Mouse (Mus musculus): ENCODE data around the gene Necap2.

Gene Necap2

DNA sequence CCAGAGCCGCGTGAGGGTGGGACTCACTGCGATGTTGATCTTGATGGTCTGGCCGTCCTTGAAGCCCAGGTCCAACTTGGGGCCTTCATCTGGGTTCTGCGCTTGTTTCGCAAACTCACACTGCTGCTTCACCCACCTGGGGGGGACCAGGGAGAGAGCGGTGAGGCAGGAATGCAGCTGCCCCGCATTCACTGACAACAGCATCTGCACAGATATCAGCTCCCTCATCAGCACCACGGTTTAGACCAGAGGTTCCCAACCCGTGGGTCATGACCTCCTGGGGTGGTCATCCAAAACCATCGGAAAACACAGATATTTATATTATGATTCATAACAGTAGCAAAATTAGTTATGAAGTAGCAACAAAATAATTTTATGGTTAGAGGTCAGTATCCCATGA lies 5.7 kb downstream of the Necap2 start:
- no peak for DNase-seq

DNA sequence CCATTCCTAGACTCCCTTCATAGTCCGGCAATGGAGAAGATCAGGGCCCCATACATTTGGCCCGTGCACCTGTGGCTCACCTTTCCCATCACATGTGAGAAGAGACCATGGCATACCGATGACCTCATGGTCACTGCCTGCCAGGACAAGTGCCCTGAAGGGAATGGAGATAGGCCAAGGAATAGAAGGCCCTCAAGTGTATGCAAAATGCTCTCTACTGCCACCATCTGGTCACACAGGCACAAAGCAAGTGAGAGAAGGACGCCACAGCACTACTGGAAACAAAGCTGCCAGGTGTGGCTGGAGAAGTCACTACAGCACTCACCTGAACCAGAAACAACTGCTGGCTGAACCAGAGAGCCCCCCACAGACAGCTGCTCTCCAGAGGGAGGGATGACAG lies 8.4 kb downstream of the Necap2 start:
- peak; percentile 75 for DNase-seq

DNA sequence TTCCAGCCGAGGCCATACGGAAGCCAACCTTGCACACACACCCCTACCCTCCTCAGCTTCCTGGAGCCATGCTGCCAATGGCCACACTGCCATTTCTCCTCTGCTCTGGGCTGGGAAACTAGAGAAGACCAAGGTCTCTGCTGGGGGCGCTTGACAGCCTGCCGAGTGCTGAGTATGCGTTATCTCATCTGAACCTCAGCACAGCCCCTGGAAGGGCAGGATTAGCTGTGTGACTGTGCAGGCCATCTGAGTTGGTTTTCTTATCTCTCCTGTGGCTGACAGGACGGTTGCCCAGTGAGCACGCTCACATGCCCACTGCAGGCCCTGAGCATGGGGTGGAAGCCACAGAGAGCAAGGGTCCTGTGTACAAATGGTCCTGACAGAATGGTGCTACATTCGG lies 9.5 kb downstream of the Necap2 start:
- DNase-seq = no peak

DNA sequence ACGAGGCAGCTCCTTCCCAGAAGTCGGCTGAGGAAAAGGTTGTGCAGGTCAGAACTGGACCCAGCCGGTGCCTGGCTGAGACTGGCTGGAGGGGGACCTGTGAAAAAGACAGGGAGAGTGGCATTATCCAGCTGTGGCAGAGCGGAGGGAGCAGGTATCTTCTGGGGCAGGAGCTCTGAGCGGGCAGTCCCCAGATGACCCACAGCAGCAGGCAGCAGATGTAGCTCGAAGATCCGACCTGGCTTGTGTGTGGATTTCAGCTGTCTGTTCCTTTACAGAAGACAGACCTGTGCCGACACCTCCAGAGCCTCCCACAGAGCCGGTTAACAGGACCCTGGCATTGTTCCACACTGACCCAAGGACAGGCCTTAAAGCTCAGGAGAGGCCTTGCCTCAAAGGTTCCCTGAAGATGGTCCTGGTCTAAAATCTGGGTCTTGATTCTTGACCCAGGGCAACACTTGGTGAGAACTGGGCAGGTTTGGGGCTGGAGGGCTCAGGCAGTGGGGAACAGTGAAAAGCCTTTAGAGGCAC lies 10.6 kb downstream of the Necap2 start:
- peak; percentile 59 for DNase-seq

DNA sequence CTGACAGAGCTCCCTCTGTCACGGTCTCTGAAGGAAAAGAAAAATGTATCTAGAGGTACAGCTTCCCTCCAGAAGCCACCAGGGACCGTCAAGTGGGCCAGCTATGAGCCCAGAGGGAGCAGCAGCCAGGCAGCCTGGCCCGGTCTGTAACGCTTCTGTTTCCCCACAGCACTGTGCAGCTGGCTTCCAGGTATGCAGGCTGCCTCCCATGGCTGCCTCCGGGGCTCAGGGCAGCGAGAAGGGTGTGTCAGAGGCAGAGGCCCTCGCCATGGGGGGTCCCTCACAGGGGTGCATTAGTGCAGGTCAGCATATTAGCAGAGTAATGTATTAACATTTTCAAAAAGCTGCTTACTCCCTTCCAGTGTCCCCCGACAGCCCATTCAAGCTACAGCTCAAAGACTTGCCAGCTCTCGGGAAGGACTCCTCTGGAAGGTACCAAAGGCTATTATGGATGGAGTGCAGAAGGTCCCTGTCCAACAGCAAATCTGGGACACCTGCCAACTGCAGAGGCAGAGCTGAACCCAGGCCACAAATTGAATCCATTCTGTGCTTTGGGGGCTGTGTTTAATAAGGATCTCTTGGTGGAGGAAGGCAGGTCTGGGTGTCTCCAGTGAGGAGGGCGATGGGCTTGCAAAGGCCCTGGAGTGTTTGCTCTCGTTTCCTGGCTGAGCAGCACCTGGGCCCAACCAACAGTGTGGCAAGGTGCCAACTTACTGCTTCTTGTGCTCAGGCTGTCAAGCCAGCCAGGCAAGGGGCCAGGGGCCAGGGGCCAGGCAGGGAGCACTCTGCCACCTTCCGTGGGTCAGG lies 11.2 kb downstream of the Necap2 start:
- peak; percentile 87 for DNase-seq

DNA sequence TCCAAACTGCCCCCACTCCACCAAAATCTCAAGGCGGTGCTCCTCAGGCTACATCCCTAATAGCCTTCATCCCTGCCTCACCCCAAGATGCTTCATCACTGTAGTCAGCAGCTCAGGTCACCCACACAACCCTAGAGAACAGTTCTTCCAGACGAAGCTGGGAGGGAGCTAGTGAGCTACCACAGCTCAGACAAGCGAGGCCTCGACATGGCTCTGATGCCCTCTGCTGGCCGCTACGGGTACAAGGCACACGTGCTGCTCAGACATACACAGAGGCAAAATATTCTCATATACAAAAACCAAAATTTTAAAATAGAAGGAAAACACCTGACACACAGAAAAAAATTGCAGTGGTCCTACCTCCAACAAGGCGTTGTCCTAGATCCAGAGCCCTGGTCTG lies 13.0 kb downstream of the Necap2 start:
- peak; percentile 89 for DNase-seq

DNA sequence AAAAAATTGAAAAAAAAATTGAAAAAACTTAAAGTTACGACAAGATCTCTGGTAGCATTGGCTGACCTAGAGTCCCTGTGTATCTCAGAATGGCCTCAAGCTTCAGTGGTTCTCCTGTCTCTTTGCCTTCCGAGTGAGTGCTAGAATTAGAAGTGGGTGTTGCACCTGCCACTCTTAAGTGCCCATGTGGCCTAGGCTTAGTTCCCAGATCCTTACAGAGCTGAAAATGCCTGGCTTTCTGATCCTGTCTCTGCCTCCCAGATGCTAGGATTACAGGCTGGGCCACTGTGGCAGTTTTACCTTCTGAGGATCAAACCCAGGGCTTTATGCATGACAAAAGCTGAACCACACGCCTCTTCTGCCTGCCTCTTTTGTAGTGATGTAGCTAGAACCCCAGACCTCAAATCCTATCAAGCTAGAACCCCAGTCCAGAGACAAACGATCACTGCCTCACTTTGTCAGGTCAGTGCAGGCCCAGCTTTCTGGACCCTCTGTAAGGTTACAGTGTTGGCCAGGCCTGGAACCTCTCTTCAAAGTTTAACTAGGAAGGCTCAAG lies 14.0 kb downstream of the Necap2 start:
- no peak for DNase-seq

DNA sequence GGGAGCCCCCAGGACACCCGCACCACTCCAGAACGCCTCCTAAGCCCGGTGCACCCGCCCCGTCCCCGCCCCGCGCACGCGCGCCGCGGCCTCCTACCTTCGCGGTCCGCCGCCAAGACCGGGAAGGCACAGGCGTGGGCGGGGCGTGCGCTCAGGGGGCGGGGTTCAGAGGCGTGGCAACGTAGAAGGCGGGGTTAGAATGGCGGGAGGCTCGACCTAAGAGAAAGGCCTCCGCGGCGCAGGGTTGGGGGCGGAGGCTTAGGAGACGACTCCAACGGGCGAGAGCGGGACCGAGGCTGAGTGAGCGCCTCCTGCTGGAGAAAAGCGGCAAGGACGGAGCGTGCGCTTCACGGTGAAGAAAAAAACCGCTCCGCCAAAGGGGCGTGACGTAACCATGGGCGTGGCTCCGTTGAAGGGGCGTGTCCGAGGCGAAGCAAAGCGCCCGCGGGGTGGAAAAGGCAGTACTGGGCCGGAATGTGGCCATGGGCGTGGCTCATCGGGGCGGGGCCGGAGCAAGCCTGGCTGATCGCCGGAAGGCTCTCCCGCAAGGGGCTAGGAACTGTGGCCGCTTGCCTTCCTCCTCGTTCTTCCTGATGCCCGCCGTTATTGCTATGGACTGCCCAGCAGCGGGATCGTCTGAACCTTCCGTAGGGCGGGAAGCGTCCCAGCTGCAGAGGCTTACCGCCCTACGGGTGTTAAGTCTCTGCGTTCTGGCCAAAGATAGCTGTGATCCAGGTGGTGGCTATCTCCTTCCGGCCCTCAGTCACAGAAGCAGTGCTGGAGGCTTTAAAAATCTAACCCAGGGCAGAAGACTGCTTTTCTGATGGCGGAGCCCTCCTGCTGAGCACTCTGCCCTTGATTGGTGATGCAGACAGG lies 17.5 kb downstream of the Necap2 start, which contains the start of gene Crocc:
Gene Crocc, minus strand, starts transcription at position 125 of the 876 bp plus-strand sequence.
- DNase-seq = peak; percentile 99

DNA sequence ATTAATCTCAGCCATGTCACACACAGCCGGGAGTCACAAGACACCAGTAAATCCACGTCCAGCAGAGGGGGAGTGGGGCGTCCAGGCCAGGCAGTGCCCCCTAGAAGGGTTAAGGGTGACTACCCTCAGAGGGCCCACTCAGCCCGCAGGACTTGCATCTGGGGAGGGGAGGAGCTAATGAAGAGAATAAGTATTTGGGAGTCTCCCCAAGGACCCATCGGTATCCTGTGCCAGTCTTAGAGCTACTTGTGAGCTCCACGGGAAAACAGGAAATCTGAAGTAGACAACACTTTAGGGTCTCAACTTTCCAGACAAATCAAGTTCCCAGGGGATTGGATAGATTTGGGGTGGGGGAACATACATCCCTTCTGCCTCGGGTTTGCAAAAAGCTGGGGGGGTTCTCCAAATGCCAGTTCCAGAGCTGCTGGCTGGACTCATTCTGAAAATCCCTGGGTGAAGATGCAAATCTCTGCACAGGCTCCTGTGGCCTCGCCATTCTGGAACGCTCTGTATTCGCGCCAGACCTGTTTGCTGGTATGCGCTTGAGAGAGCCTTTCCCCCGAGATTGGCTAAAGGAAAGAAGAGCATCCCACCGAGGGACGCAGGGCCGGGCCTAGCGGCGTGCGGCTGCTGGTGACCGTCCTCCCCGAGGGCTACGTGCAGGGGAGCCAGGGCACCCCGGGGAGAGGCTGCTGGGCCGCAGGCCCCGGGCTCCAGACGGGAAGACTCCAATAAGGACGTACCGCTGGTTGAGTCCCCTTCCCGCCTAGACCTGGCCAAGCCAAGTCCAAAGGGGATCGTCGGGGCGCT lies 18.3 kb downstream of the Necap2 start:
- no peak for DNase-seq

DNA sequence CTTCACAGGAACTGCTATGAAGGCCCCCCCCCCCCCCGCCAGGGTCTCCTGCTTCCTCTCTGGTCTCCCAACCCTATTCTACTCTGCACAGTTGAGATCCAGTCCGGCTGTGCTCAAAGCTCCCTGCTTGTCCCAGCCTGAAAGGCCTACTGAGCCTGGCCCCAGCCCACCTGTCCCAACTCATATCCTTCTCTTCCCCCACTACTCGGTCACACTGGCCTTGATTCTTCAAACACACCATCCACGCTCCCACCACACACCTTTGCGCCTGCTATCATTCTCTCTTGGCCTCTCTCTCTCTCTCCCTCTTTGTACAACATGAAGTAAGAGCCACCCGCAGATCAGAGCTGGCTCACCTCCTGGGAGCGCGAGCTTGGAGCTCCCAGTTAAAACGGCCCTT lies 19.3 kb downstream of the Necap2 start:
- DNase-seq = no peak

DNA sequence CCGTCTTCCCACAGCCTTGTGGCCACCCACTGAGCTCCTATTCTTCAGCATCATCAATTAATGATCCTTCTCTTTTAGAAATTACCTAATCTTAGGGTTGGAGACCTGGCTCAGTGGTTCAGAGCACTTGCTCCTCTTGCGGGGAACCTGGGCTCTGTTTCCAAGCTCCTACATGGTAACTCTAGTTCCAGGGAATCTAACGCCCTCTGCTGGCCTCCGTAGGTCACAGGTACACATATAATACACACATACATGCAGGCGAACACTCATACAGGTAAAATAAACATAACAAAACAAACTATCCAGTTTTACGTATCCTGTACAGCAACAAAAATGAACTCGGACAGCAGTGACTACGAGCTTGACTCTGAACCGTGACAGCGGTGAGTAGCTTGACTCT lies 21.2 kb downstream of the Necap2 start:
- no peak for DNase-seq

DNA sequence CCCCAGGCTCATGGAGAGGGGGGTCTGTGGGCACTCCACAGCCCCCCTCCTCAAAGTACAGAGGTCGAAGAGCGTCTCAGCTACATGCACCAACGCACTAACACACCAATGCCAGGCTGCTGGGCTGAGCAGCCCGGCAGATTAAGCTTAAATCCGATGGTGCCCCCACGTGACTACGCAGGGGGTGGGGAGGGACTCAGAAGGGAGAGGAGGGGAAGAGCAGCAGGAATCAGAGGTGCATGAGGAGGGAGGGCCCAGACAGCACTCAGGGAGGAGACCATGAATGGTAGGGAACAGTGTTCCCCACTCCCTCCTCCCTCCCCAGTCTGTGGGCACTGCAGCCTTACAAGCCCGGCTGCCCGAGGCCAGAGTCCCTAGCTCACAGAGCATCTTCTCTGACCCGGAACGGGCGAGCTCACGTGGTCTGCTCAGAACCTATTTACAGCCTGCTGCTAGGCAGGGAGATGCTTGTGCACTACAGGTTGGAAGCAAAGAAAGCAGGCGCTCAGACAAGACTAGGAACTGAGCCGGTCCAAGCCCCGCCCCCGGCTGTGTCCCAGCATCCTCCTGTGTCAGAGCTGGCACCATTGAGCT lies 24.5 kb downstream of the Necap2 start:
- peak; percentile 98 for DNase-seq

DNA sequence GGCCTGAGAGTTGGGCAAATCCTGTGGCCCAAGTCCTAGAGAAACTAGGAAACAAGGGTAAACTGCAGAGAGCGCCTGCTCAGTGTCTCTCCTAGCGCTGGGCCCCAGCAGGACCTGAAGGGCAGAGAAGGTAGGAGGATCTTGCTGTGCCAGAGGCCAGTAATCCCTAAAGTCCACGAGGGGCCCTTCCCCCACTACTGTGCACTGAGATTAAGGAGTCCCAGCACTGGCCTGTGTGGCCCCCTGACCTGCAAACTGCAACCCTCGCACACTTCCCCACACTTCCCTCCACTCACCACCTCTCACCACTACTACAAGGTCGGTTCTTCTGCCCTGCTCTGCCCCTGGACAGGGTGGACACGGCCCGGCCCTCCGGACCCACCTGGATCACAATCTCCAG lies 25.0 kb downstream of the Necap2 start:
- DNase-seq = peak; percentile 80

DNA sequence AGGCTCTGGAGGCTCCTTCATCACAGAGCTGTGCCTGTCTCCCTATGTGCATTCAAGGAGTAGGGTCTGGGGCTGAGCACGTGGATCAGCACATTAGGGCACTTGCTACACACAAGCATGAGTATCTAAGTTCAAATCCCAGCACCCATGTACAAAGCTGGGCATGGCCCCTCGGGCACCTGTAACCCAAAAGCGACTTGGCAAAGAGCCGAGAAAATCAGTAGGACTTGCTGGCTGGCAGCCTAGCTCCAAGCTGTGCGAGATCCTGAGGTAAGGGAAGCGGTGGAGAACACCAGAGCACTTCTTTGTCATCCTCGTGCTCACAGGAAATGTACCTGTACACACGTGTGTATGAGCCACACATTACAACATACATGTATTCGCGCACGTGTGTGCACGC lies 25.7 kb downstream of the Necap2 start:
- DNase-seq = peak; percentile 54

DNA sequence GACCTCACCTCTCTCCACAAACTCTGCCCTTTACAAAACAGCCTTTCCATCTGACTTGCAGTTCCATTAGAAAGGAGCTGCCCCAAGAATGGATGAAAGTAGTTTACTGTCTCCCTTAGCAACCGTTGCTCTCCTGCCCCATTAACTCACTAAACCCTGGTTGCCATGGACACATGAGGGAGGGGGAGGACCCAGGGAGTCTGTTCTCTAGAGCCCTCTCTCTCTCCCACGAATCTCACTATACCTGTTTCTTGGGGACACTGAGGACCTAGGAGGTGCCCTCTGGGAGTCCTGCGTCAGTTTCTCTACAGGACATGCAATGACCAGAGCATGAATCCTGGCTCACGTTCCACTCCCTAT lies 28.7 kb downstream of the Necap2 start:
- peak; percentile 60 for DNase-seq

DNA sequence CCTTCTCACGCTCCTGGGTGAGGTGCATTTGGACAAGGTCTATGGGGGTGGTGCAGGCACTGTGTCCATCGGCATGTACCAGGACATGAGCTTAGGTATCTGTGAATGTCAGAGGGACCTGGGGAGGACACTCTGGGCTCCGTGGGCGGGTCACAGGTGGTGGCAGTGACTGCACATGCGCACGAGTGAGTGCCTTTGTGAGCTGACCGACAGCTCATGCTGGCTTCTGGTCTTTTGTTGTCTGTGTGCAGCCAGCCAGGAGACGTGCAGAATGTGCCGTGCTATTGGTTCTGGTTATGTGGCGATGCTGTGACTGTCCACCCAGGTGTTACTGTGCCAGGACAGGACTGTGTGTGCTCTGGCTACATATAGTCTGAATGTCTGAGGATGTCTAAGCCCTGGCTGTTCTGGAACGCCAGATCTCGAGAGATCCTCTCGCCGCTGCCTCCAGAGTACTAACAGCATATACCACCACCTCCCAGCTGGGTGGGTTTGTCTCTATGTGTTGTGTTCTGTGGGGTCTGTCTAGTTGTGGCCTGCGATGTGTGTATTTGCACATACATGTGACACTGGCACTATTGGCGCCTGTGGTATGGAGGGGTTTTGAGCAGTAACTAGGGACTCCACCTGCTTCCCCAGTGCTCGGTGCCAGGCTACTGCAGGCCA lies 29.2 kb downstream of the Necap2 start:
- DNase-seq = no peak

DNA sequence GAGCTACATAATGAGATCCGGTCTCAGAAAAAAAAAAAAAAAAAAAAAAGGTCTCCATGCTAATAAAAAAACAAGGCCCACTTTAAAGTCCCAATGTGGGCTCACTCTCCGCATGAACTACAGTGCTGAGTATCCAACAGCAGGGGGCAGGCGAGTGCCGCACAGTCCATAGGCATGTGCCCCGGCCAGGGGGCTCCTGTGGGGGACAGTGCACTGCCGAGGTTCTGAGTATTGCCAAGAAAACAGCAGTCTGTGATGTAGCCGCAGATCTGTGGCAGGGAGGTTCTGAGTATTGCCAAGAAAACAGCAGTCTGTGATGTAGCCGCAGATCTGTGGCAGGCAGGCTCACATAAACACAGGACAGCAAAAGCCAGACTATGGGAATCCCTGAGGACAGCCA lies 33.3 kb downstream of the Necap2 start:
- peak; percentile 51 for DNase-seq

DNA sequence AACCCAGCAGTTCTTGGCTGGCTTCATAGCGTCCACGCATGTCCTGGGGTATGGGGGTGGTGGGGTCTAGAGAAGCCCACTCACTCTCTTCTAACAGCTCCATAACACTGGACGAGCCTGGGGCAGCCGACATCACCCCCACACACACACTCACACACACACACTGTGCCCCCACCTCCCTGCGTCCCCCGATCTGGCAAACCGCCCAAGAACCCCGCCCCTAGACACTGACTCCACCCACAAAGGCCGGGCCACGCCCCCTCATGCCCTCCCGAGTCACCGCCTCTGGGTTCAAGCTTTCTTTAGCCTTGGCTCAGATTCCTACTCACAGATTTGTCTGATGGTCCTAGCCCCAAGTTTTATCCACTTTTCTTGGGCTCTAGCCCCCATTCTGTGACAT lies 37.0 kb downstream of the Necap2 start:
- no peak for DNase-seq

DNA sequence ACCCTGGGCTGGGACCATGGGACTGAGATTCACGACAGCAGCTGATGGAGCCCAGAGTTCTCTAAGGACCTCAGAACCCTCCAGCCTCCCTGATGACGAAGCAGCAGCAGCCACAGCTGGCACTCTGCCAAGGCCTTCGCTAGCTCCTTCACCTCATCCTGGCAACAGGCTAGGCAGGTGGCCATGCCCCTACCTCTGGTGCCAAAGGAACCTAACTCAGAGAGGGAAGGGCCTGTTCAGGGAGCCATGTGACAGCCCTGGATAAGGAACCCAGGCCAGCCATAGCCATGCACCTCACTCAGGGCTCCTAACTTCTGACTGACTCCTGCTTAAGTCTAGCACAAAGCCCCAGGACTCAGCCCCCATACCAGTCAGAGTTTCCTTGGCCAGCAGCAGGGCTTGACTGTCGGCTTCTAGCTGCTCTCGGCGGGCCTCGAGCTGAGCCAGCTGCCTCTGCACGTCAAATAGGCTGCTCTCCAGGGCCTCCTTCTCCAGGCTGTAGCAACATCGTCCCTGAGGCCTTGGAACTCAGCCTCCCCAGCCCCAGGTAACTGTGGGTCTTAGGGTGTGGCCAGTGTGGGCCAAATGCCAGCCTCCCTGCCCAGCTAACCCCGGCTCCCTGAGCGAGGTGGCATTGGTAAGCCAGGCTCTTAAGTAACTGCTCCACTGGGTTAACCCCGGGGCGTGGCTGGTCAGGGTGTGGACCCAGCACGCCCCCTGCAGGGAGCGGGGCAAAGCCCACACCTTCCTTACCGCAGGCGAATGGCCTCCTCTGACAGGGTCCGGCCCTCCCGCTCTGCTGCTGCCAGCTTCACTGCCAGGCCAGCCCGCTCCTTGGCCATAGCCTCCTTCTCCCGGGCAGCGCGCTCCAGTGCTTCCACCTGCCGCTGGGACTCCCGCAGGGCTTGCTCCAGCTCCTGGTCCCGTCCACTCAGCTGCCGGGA lies 44.3 kb downstream of the Necap2 start:
- DNase-seq = peak; percentile 84

DNA sequence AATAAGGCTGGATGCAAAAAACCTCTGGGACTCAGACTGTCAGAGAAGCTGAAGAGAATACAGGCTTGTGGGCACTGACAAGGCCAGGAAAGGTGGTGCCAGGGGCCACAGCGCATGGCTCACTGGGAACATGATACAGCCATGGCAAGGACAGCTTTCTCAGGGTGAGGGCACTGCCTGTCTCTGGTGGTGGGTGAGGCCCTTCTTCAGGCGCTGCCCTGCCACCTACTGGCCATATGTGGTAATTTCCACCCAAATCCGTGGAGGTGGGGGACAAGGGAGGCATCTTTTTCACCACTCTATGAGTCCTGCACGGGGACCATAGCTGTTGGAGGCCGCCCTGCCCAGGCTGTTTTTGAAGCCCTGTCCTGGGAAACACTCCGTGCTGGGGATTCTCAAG lies 46.4 kb downstream of the Necap2 start:
- DNase-seq = peak; percentile 66
